In genomic region chr1:155614426-155614825, GRCm38 (mm10) we compare ENCODE assay signal across 19 mouse cellular contexts. TPM values are rescaled to one million over a fixed set of nuclear protein-coding genes. Genes with fewer than 3 reads are reported as not detected.
DNase-seq lines count a peak whose midpoint lies in the region; ATAC-seq and TF ChIP-seq lines count a peak whose summit lies in the region.
"Had no signal": no experiment of that assay in that cellular context is flagged by ENCODE, and none has a peak within 500 bp of the region (broad histone marks: within the 10 kb centered on the region; RNA-seq: fewer than 3 reads in every experiment).

No protein-coding gene starts in this region.

- H3K9me3 ChIP-seq in kidney, postnatal 0 days (replicated peaks; ENCODE audit: low read length) = no peaks in the 10 kb centered on the region
- H3K9me3 ChIP-seq in kidney, embryonic 15.5 days (replicated peaks) = no peaks in the 10 kb centered on the region
- no peaks in the 10 kb centered on the region for H3K9me3 ChIP-seq in neural tube, embryonic 15.5 days (replicated peaks)
- H3K9me3 ChIP-seq: forebrain, embryonic 13.5 days; heart, embryonic 13.5 days; megakaryocyte, embryonic 14.5 days; midbrain, embryonic 15.5 days had no signal

- no peak overlapping the region for H3K4me2 ChIP-seq in kidney, postnatal 0 days (ENCODE audit: low read length)
- no peak overlapping the region for H3K4me2 ChIP-seq in kidney, embryonic 15.5 days
- no peak overlapping the region for H3K4me2 ChIP-seq in neural tube, embryonic 15.5 days
- H3K4me2 ChIP-seq: forebrain, embryonic 13.5 days; heart, embryonic 13.5 days; midbrain, embryonic 15.5 days had no signal

- no peak for DNase-seq in kidney, postnatal 0 days (ENCODE audit: low spot score)
- DNase-seq in A20 (ENCODE audit: low read depth, low spot score) (peak; percentile 10), ES-CJ7 (ENCODE audit: low read depth, low spot score) (peak; percentile 50)
- no peak for DNase-seq in gastrocnemius, adult 2 months
- DNase-seq: cerebellum, adult 11-12 months; cerebellum, postnatal 25 days; heart, postnatal 36 days; lung, postnatal 10 days; retina, postnatal 1 day; right cerebral cortex, postnatal 4 days; thymus, postnatal 4 days had no signal

- H3K4me3 ChIP-seq in kidney, postnatal 0 days (replicated peaks; ENCODE audit: low read depth, low read length) = no peak overlapping the region
- no peak overlapping the region for H3K4me3 ChIP-seq in kidney, embryonic 15.5 days (replicated peaks)
- H3K4me3 ChIP-seq in bone marrow macrophage, adult 2 months (ENCODE audit: insufficient read depth, low read length) = no peak overlapping the region
- H3K4me3 ChIP-seq in gastrocnemius, adult 2 months = no peak overlapping the region
- no peak overlapping the region for H3K4me3 ChIP-seq in neural tube, embryonic 15.5 days (replicated peaks)
- H3K4me3 ChIP-seq: forebrain, embryonic 13.5 days; heart, embryonic 13.5 days; megakaryocyte, embryonic 14.5 days; midbrain, embryonic 15.5 days had no signal

- no peaks in the 10 kb centered on the region for H3K27me3 ChIP-seq in kidney, postnatal 0 days (ENCODE audit: insufficient read depth, low read length)
- no peaks in the 10 kb centered on the region for H3K27me3 ChIP-seq in kidney, embryonic 15.5 days
- no peaks in the 10 kb centered on the region for H3K27me3 ChIP-seq in neural tube, embryonic 15.5 days (replicated peaks)
- H3K27me3 ChIP-seq: forebrain, embryonic 13.5 days; heart, embryonic 13.5 days; megakaryocyte, embryonic 14.5 days; midbrain, embryonic 15.5 days had no signal

- TF ChIP-seq CTCF in kidney, postnatal 0 days (IDR thresholded peaks at IDR 0.05; ENCODE audit: low read depth) = peak; percentile 12; the same call in 1 of the 2 replicates
- TF ChIP-seq CTCF in bone marrow macrophage, adult 2 months (IDR thresholded peaks at IDR 0.05; ENCODE audit: low read depth, low read length) = peak; percentile 20; the same call in 1 of the 2 replicates
- TF ChIP-seq CTCF in gastrocnemius, adult 2 months (IDR thresholded peaks at IDR 0.05) = no peak; the same call in 1 of the 2 replicates

- TF ChIP-seq POLR2A in bone marrow macrophage, adult 2 months (IDR thresholded peaks at IDR 0.05; ENCODE audit: borderline replicate concordance, low read depth, low read length) = no peak

- no peak overlapping the region for H3K27ac ChIP-seq in kidney, postnatal 0 days
- H3K27ac ChIP-seq in kidney, embryonic 15.5 days = no peak overlapping the region
- H3K27ac ChIP-seq in bone marrow macrophage, adult 2 months (ENCODE audit: insufficient read depth, low read depth, low read length) = no peak overlapping the region
- no peak overlapping the region for H3K27ac ChIP-seq in gastrocnemius, adult 2 months
- H3K27ac ChIP-seq in neural tube, embryonic 15.5 days (replicated peaks) = no peak overlapping the region
- H3K27ac ChIP-seq: forebrain, embryonic 13.5 days; heart, embryonic 13.5 days; midbrain, embryonic 15.5 days had no signal

- no peaks in the 10 kb centered on the region for H3K4me1 ChIP-seq in kidney, postnatal 0 days (replicated peaks; ENCODE audit: insufficient read depth, low read length)
- H3K4me1 ChIP-seq in kidney, embryonic 15.5 days = no peaks in the 10 kb centered on the region
- H3K4me1 ChIP-seq in bone marrow macrophage, adult 2 months (ENCODE audit: control insufficient read depth, insufficient read depth, low read length) = no peaks in the 10 kb centered on the region
- no peaks in the 10 kb centered on the region for H3K4me1 ChIP-seq in neural tube, embryonic 15.5 days
- H3K4me1 ChIP-seq: forebrain, embryonic 13.5 days; heart, embryonic 13.5 days; megakaryocyte, embryonic 14.5 days; midbrain, embryonic 15.5 days had no signal

- intact Hi-C loops in gastrocnemius, adult 2 months (cut with DNase I) = no loop called here

- H3K9ac ChIP-seq in kidney, postnatal 0 days (ENCODE audit: low read depth, low read length) = no peak overlapping the region
- H3K9ac ChIP-seq in kidney, embryonic 15.5 days = no peak overlapping the region
- no peak overlapping the region for H3K9ac ChIP-seq in neural tube, embryonic 15.5 days (replicated peaks)
- H3K9ac ChIP-seq: forebrain, embryonic 13.5 days; heart, embryonic 13.5 days; midbrain, embryonic 15.5 days had no signal

- 48% methylated on average over 2 of the region's 2 CpGs for WGBS in kidney, postnatal 0 days
- WGBS in kidney, embryonic 15.5 days = 57% methylated on average over 2 of the region's 2 CpGs
- WGBS in neural tube, embryonic 15.5 days = 57% methylated on average over 2 of the region's 2 CpGs

- no peak for ATAC-seq in kidney, postnatal 0 days (replicated peaks; ENCODE audit: low FRiP score, low read depth)
- ATAC-seq in kidney, embryonic 15.5 days (replicated peaks; ENCODE audit: low FRiP score) = no peak
- no peak for ATAC-seq in neural tube, embryonic 15.5 days (ENCODE audit: low FRiP score)
- ATAC-seq: forebrain, embryonic 13.5 days; hindbrain, embryonic 16.5 days; midbrain, embryonic 15.5 days had no signal

- H3K36me3 ChIP-seq in kidney, postnatal 0 days (ENCODE audit: insufficient read depth, low read length) = no peaks in the 10 kb centered on the region
- H3K36me3 ChIP-seq in kidney, embryonic 15.5 days = no peaks in the 10 kb centered on the region
- H3K36me3 ChIP-seq in neural tube, embryonic 15.5 days = no peaks in the 10 kb centered on the region
- H3K36me3 ChIP-seq: heart, embryonic 13.5 days; midbrain, embryonic 15.5 days had no signal

RNA-seq across cellular contexts. Expression of gene Acbd6, which starts 56.5 kb away (rescaled TPM):
- polyA plus RNA-seq in kidney, postnatal 0 days (2015; fragmentation: Nextera tagmentation; extraction: Ambion mirVana) = 88.9 and 96.8 TPM in 2 replicates
- polyA plus RNA-seq in kidney, embryonic 15.5 days (2015; fragmentation: Nextera tagmentation; extraction: Ambion mirVana) = 73.5 and 74.3 TPM in 2 replicates
- polyA plus RNA-seq in bone marrow macrophage, adult 2 months (2012; ENCODE audit: insufficient read depth, insufficient read length, missing spikeins) = 51.7 and 57.5 TPM in 2 replicates
- total RNA-seq in gastrocnemius, adult 2 months (2021) = 10 to 100 TPM; 54.4 to 65.2 TPM
- 101 and 109 TPM in 2 replicates for polyA plus RNA-seq in neural tube, embryonic 15.5 days (2015; fragmentation: Nextera tagmentation; extraction: Ambion mirVana)

Comparison
In these comparisons a context has a peak if more than half of its experiments do, and no peak if none do; other contexts are left out.
1. DNase-seq: peak in A20 (single experiment) and ES-CJ7 (single experiment); none in kidney, postnatal 0 days (single experiment) and gastrocnemius, adult 2 months (single experiment).